Comparison of ENCODE assay signal across 8 mouse cellular contexts in genomic region chr15:28024031-28024964, GRCm38 (mm10). TPM values are rescaled to one million over a fixed set of nuclear protein-coding genes. Genes with fewer than 3 reads are reported as not detected.
DNase-seq lines count a peak whose midpoint lies in the region.

No protein-coding gene starts in this region.

- intact Hi-C loops in left cerebral cortex, postnatal 14 days (cut with DNase I) = loop anchor here (2.0 to 5.0 kb wide), 2 partner anchors 82 to 105 kb away; no protein-coding TSS in a partner anchor

- peak overlapping the region; percentile 92 for H3K4me3 ChIP-seq in megakaryocyte, embryonic 14.5 days (replicated peaks)

- peak; percentile 33 for DNase-seq in ZHBTc4 (ENCODE audit: low read depth, low spot score)
- peak; percentile 64 to 70 for DNase-seq in cerebellum, postnatal 36 days
- DNase-seq in gastrocnemius, postnatal 10 days = peak; percentile 80
- DNase-seq in induced T-regulatory cell, adult 2 months (ENCODE audit: low read depth) = peak; percentile 33
- peak; percentile 43 to 57 for DNase-seq in left cerebral cortex, postnatal 14 days (ENCODE audit: low spot score in 2 of 2)
- peak; percentile 70 for DNase-seq in right cerebral cortex, postnatal 14 days
- DNase-seq in urinary bladder, postnatal 36 days (ENCODE audit: low spot score in 2 of 2) = peak; percentile 61 to 71

- H3K36me3 ChIP-seq in megakaryocyte, embryonic 14.5 days (replicated peaks; ENCODE audit: low read length) = no peaks in the 10 kb centered on the region

- H3K4me1 ChIP-seq in megakaryocyte, embryonic 14.5 days = peaks cover 24% of the 10 kb centered on the region

- no peaks in the 10 kb centered on the region for H3K9me3 ChIP-seq in megakaryocyte, embryonic 14.5 days

- peaks cover 83% of the 10 kb centered on the region for H3K27me3 ChIP-seq in megakaryocyte, embryonic 14.5 days (replicated peaks)

RNA-seq across cellular contexts. Expression of gene Trio, which starts 1.4 kb away (rescaled TPM):
- 10 to 100 TPM; 56.2 to 79.7 TPM for total RNA-seq in gastrocnemius, postnatal 10 days (2021)
- 100 to 1,000 TPM; 185 to 195 TPM for total RNA-seq in left cerebral cortex, postnatal 14 days (2021)
- 5.8 and 8.2 TPM in 2 replicates for polyA plus RNA-seq in megakaryocyte, embryonic 14.5 days (2012; ENCODE audit: insufficient read depth, low replicate concordance)

Comparison
In these comparisons a context has a peak if more than half of its experiments do, and no peak if none do; other contexts are left out.
1. Peak in every context shown above with its lines: DNase-seq and H3K4me3 ChIP-seq.